Mouse (Mus musculus) layer of hippocampus, adult 2 months (tissue): Measurements from ENCODE around the gene Gipc2. TPM values are rescaled to one million over a fixed set of nuclear protein-coding genes. Genes with fewer than 3 reads are reported as not detected.
A peak's percentile ranks its signal among the peaks of the same experiment; 100 is the strongest.
"Not testable (repeated sequence)": the region's sequence is repeated elsewhere in the genome, so short reads cannot be mapped to it uniquely, and the experiment has no call there.

Experiments used
- DNase-seq, 2 experiments: peaks; one replicate each; pipeline ENCODE4 v3.0.0; 2022; ENCODE audit warnings: low spot score in 2 of 2
- H3K27ac ChIP-seq: fragments of 200-600 bp; 2 replicates; pipeline ENCODE4 v1.8.1; 2022
- H3K4me3 ChIP-seq: fragments of 200-600 bp; 2 replicates; pipeline ENCODE4 v1.8.1; 2022; ENCODE audit warnings: mild to moderate bottlenecking
- CTCF ChIP-seq: fragments of 200-600 bp; conservative IDR thresholded peaks from 2 replicates; pipeline ENCODE4 v1.8.1; 2022; ENCODE audit warnings: antibody characterized with exemption, mild to moderate bottlenecking, moderate library complexity
- total RNA-seq, 2 experiments: library from RNA; stranded (reverse); gene quantifications; 2 replicates each; pipeline ENCODE4 v1.2.3; 2021

The Gipc2 gene
- total RNA-seq, 2 experiments from 2014 or later: 0.98 to 1.3 TPM

GRCm38 (mm10) chr3:152202942-152203341 is 36.9 kb upstream of the Gipc2 start:
- TF ChIP-seq CTCF: no peak
- Histone ChIP-seq H3K27ac (no peak overlapping the region), H3K4me3 (no peak overlapping the region)
- no peak for DNase-seq

- Histone ChIP-seq H3K4me3 (no peak overlapping the region), H3K27ac (no peak overlapping the region)
- DNase-seq: no peak
- no peak for TF ChIP-seq CTCF
These were observed 35.6 kb upstream of the Gipc2 start for GRCm38 (mm10) chr3:152201651-152202050.

DNA sequence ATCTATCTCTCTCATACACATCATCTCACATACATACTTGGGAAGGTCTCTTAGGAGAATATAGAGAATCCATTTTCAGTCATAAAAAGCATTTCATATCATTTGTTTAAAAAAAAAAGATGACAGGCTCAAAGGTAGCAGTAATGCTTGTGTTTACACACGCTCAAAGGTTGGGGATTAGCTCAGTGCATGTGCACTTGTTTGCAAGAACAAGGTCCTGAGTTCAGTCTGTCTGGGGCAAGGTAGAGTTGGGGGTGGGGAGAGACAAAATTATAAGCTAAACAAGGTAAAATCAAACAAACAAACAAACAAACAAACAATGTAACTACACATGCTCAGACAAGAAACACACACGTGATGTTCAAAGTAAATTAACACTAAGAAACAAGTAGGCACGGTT is 35.2 kb upstream of the Gipc2 start:
- Histone ChIP-seq H3K4me3 (no peak overlapping the region), H3K27ac (no peak overlapping the region)
- TF ChIP-seq CTCF: no peak
- DNase-seq: no peak

DNA sequence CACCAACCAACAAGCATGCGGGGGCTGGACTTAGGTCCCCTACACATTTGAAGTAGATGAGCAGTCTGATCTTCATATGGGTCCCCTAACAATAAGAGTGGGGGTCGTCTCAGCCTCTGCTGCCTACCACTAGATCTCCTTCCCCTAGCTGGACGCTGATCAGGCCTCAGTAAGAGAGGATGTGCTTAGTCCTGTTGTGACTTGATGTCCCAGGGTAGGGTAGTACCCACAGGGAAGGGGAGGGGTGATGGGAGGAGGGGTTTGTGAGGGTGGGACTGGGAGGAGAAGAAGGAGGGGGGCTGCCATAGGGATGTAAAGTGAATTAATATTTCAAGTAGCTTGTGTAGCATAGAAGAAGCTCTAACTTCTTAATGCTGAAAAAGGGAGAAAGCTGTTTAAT is 33.1 kb upstream of the Gipc2 start:
- DNase-seq: no peak

DNA sequence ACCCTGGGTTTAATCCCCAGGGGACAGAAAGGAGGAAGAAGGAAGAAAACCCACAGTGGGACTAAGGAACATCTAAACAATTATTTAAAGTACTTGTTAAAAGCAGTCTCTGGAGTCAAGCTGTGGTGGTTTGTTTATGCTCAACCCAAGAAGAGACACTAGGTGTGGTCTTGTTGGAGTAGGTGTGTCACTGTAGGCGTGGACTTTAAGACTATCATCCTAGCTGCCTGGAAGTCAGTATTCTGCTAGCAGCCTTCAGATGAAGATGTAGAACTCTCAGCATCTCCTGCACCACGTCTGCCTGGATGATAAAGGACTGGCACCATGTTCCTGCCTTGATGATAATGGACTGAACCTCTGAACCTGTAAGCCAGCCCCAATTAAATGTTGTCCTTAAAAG is 31.2 kb upstream of the Gipc2 start:
- DNase-seq, H3K4me3 ChIP-seq, H3K27ac ChIP-seq: not testable (repeated sequence)

More for the DNA sequence above, 33.1 kb upstream of the Gipc2 start:
- no peak overlapping the region for H3K27ac ChIP-seq
- no peak overlapping the region for H3K4me3 ChIP-seq
- TF ChIP-seq CTCF: no peak

DNA sequence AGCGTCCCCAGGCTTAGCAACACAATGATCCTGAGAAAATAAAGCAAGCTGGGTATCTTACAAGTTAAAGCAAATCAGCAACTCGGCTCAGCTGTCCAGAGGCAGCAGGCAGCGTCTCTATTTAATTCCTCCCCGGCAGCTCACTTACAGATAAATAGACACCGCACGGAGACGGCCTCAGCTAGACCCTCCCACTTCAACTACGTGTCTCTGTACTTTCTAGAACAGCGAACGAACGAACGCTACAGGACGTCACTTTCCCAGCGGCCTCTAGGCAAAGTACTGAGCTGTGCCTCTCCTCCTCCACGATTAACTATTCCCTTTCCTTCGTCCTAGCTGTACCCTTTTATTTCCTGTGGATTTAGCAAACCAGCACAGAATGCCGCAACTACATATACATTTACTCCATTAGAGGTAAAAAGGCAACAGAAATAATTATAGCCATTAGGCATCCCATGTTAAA is 27.6 kb upstream of the Gipc2 start:
- TF ChIP-seq CTCF: peak; percentile 47
- H3K27ac ChIP-seq: peak overlapping the region; percentile 88
- H3K4me3 ChIP-seq: peak overlapping the region; percentile 66
- DNase-seq: peak; percentile 80 to 93

GRCm38 (mm10) chr3:152193177-152193576 is 27.1 kb upstream of the Gipc2 start:
- no peak for DNase-seq
- Histone ChIP-seq H3K27ac (peak overlapping the region; percentile 88), H3K4me3 (peak overlapping the region; percentile 66)
- TF ChIP-seq CTCF: no peak

GRCm38 (mm10) chr3:152192238-152192931 is 26.4 kb upstream of the Gipc2 start:
- TF ChIP-seq CTCF: no peak
- DNase-seq: no peak
- H3K4me3 ChIP-seq: peak overlapping the region; percentile 66
- peak overlapping the region; percentile 88 for H3K27ac ChIP-seq

GRCm38 (mm10) chr3:152191791-152192237 is 25.8 kb upstream of the Gipc2 start:
- Histone ChIP-seq H3K27ac (peak overlapping the region; percentile 40), H3K4me3 (peak overlapping the region; percentile 66)
- no peak for DNase-seq
- no peak for TF ChIP-seq CTCF

DNA sequence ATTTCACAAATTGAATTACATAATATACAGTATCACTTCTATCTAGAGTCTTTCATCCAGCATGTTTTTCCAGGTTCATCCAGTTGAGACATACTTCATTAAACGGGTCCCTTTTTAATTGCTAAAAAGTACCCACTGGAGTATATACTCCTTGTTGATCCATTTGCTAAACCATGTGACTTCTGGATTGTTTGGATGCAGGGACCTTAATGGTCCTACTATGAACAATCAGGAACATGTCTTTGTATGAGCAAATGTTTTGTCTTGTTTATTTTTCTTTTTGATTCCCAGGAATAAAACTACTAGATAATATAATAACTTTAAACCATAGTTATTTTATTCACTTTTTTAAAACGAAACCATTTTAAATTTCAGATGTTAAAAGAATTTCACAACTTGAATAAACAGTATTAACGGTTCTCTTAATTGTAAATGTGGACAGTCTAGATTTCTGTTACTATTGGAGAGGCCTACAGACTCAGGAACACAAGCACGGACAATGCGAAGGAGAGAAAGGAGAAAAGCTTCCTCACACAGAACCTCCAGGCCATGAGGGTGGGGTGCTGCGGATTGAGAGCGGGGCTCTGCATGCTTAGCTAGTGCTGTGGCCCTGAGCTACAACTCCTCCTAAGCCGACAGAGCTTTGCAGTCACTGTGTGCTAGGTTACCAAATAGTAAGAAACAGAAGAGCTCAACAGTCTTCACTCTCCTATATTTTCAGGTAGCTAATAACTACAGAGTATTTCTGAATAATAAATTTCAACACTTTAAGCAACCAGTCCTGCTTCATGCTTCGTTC is 24.8 kb upstream of the Gipc2 start:
- TF ChIP-seq CTCF: no peak
- Histone ChIP-seq H3K4me3 (peak overlapping the region; percentile 66), H3K27ac (peak overlapping the region; percentile 6)
- no peak for DNase-seq

DNA sequence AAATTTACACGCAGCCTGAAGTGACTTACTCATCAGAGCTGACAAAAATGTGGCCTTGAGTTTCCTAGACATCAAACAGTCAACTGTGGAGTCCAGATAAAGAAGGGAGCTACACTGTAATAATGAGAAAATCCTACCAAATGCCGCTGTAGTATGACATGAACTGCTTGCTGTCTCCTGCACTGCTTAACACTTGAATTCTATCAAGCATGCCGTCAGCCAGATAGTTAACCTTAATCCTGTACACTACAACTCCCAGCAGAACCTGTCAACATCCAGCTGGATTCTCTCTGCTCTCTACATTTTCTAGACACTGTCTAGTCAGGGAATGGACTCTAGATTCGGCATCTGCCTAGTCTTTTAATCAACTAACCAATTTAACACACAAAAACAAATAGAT is 23.3 kb upstream of the Gipc2 start:
- TF ChIP-seq CTCF: no peak
- H3K27ac ChIP-seq: no peak overlapping the region
- no peak for DNase-seq
- H3K4me3 ChIP-seq: no peak overlapping the region

GRCm38 (mm10) chr3:152186106-152186505 is 20.1 kb upstream of the Gipc2 start:
- Histone ChIP-seq H3K4me3 (no peak overlapping the region), H3K27ac (no peak overlapping the region)
- no peak for TF ChIP-seq CTCF
- no peak for DNase-seq

GRCm38 (mm10) chr3:152183522-152183921 is 17.5 kb upstream of the Gipc2 start:
- no peak overlapping the region for H3K4me3 ChIP-seq
- no peak for DNase-seq
- no peak overlapping the region for H3K27ac ChIP-seq
- no peak for TF ChIP-seq CTCF
